Mouse (Mus musculus): ENCODE measurements around the gene Rbbp5. TPM values are rescaled to one million over a fixed set of nuclear protein-coding genes. Genes with fewer than 3 reads are reported as not detected.

Rbbp5 gene
- polyA plus RNA-seq, 1 experiment from 2014 or later, result 33.5 TPM

GRCm38 (mm10) chr1:132542762-132543306 is 65.7 kb downstream of the Rbbp5 start, which contains the start of gene Cntn2:
Gene Cntn2 (minus strand): TSS chr1:132543256.
- no peak for ATAC-seq
- Histone ChIP-seq H3K4me2 (no peak within 1 kb of the TSS), H3K27me3 (replicated peaks) (peaks cover 81% of the 10 kb centered on the region), H3K9ac (no peak within 1 kb of the TSS), H3K36me3 (no peaks in the 10 kb centered on the region), H3K4me1 (peaks cover 4% of the 10 kb centered on the region; the same call in 1 of the 2 replicates), H3K27ac (no peak within 1 kb of the TSS), H3K9me3 (replicated peaks) (no peaks in the 10 kb centered on the region), H3K4me3 (no peak within 1 kb of the TSS)
- WGBS (ENCODE audit: insufficient replicate concordance), result 5% methylated on average over 30 of the region's 30 CpGs

GRCm38 (mm10) chr1:132543789-132544188 is 66.6 kb downstream of the Rbbp5 start:
- H3K27me3 ChIP-seq (replicated peaks), result peaks cover 76% of the 10 kb centered on the region
- WGBS (ENCODE audit: insufficient replicate concordance), result 51% methylated on average over 8 of the region's 8 CpGs
- no peaks in the 10 kb centered on the region for H3K9me3 ChIP-seq (replicated peaks)
- H3K9ac ChIP-seq, result no peak overlapping the region
- H3K4me1 ChIP-seq, result peaks cover 4% of the 10 kb centered on the region; the same call in 1 of the 2 replicates
- ATAC-seq, result no peak
- no peaks in the 10 kb centered on the region for H3K36me3 ChIP-seq
- no peak overlapping the region for H3K4me3 ChIP-seq
- H3K4me2 ChIP-seq, result no peak overlapping the region
- H3K27ac ChIP-seq, result no peak overlapping the region

Other genes with a start within 250 kb of the Rbbp5 start
- not detected in 2 replicates for gene Gm10188, start 247.6 kb upstream of the Rbbp5 start, polyA plus RNA-seq (2016; fragmentation: Nextera tagmentation; extraction: Ambion mirVana)
- 0.06 and 0.07 TPM in 2 replicates for gene Klhdc8a, start 178.7 kb upstream of the Rbbp5 start, polyA plus RNA-seq (2016; fragmentation: Nextera tagmentation; extraction: Ambion mirVana)
- 1.3 and 1.7 TPM in 2 replicates for gene Nuak2, start 161.2 kb upstream of the Rbbp5 start, polyA plus RNA-seq (2016; fragmentation: Nextera tagmentation; extraction: Ambion mirVana)
- gene Tmcc2, start 86.1 kb upstream of the Rbbp5 start, polyA plus RNA-seq (2016; fragmentation: Nextera tagmentation; extraction: Ambion mirVana), result 342 and 350 TPM in 2 replicates
- gene Dstyk, start 59.8 kb upstream of the Rbbp5 start, polyA plus RNA-seq (2016; fragmentation: Nextera tagmentation; extraction: Ambion mirVana), result 5.8 and 6.6 TPM in 2 replicates
- 1.5 and 1.7 TPM in 2 replicates for gene Tmem81, start 28.9 kb downstream of the Rbbp5 start, polyA plus RNA-seq (2016; fragmentation: Nextera tagmentation; extraction: Ambion mirVana)
- 0.02 and 0.19 TPM in 2 replicates for gene Cntn2, start 65.9 kb downstream of the Rbbp5 start, polyA plus RNA-seq (2016; fragmentation: Nextera tagmentation; extraction: Ambion mirVana)

Measured in liver, embryonic 12.5 days (tissue).